ENCODE assay signal across 10 mouse cellular contexts in genomic region chr11:75736978-75737377, GRCm38 (mm10). TPM values are rescaled to one million over a fixed set of nuclear protein-coding genes. Genes with fewer than 3 reads are reported as not detected.
DNase-seq lines count a peak whose midpoint lies in the region; ATAC-seq lines count a peak whose summit lies in the region.
"Had no signal": no experiment of that assay in that cellular context is flagged by ENCODE, and none has a peak within 500 bp of the region (broad histone marks: within the 10 kb centered on the region; RNA-seq: fewer than 3 reads in every experiment).

No protein-coding gene starts in this region.

- no peak overlapping the region for H3K4me3 ChIP-seq in heart, embryonic 14.5 days (ENCODE audit: control insufficient read depth in 1 of 2, insufficient read depth in 1 of 2, low read depth in 1 of 2, low read length in 2 of 2)
- H3K4me3 ChIP-seq in embryonic facial prominence, embryonic 15.5 days (replicated peaks) = no peak overlapping the region
- no peak overlapping the region for H3K4me3 ChIP-seq in liver, embryonic 13.5 days (replicated peaks)

- H3K27me3 ChIP-seq in heart, embryonic 14.5 days (ENCODE audit: control insufficient read depth, insufficient read depth, low read length) = no peaks in the 10 kb centered on the region
- no peaks in the 10 kb centered on the region for H3K27me3 ChIP-seq in embryonic facial prominence, embryonic 15.5 days
- H3K27me3 ChIP-seq in liver, embryonic 13.5 days = no peaks in the 10 kb centered on the region

- no peak for ATAC-seq in heart, embryonic 14.5 days (ENCODE audit: insufficient number of reproducible peaks, insufficient read depth, low FRiP score, low read depth)
- ATAC-seq in embryonic facial prominence, embryonic 15.5 days (ENCODE audit: insufficient number of reproducible peaks, low FRiP score, low TSS enrichment, low read depth) = no peak
- ATAC-seq in liver, embryonic 13.5 days (ENCODE audit: low read depth) = no peak

- H3K27ac ChIP-seq in heart, embryonic 14.5 days (replicated peaks in 1 of 2; ENCODE audit: control insufficient read depth in 1 of 2, insufficient read depth in 1 of 2, low read depth in 2 of 2, low read length in 2 of 2) = peak overlapping the region in 1 of 2 experiments; percentile 41; a peak in 2 of 4 replicates
- H3K27ac ChIP-seq in embryonic facial prominence, embryonic 15.5 days (replicated peaks) = 0 out of 2 replicates have a peak overlapping the region, but pooled peaks have one; percentile 1
- H3K27ac ChIP-seq in liver, embryonic 13.5 days = no peak overlapping the region

- 54% methylated on average over 3 of the region's 3 CpGs for WGBS in heart, embryonic 14.5 days
- WGBS in embryonic facial prominence, embryonic 15.5 days = 39% methylated on average over 3 of the region's 3 CpGs
- WGBS in liver, embryonic 13.5 days (ENCODE audit: insufficient replicate concordance) = 51% methylated on average over 3 of the region's 3 CpGs

- peak overlapping the region; percentile 14; the same call in 1 of the 2 replicates for H3K9ac ChIP-seq in heart, embryonic 14.5 days (ENCODE audit: low read length)
- no peak overlapping the region for H3K9ac ChIP-seq in embryonic facial prominence, embryonic 15.5 days
- H3K9ac ChIP-seq in liver, embryonic 13.5 days = no peak overlapping the region

- no peak for DNase-seq in heart, postnatal 4 days
- peak; percentile 88 for DNase-seq in 3T3-L1 (ENCODE audit: low read depth, low spot score)
- DNase-seq in liver, embryonic 13.5 days = no peak
- no peak for DNase-seq in layer of hippocampus, adult 9-11 months
- DNase-seq in spleen, postnatal 4 days (ENCODE audit: low spot score in 2 of 2) = no peak
- no peak for DNase-seq in testis, postnatal 14 days (ENCODE audit: low spot score)
- DNase-seq: gastrocnemius, postnatal 14 days; lung, adult 18-20 months had no signal

- H3K9me3 ChIP-seq in heart, embryonic 14.5 days (ENCODE audit: control insufficient read depth, low read length) = no peaks in the 10 kb centered on the region
- H3K9me3 ChIP-seq in embryonic facial prominence, embryonic 15.5 days (replicated peaks) = no peaks in the 10 kb centered on the region
- H3K9me3 ChIP-seq in liver, embryonic 13.5 days (replicated peaks) = no peaks in the 10 kb centered on the region

- H3K4me1 ChIP-seq in heart, embryonic 14.5 days (ENCODE audit: control insufficient read depth in 2 of 2, insufficient read depth in 2 of 2, low read length in 2 of 2) = peaks cover 7 to 59% of the 10 kb centered on the region in 2 experiments
- peaks cover 68% of the 10 kb centered on the region for H3K4me1 ChIP-seq in embryonic facial prominence, embryonic 15.5 days
- peaks cover 87% of the 10 kb centered on the region for H3K4me1 ChIP-seq in liver, embryonic 13.5 days (replicated peaks)

- peaks cover 22% of the 10 kb centered on the region for H3K36me3 ChIP-seq in heart, embryonic 14.5 days (ENCODE audit: control insufficient read depth, insufficient read depth, low read length)
- no peaks in the 10 kb centered on the region for H3K36me3 ChIP-seq in embryonic facial prominence, embryonic 15.5 days
- peaks cover 35% of the 10 kb centered on the region for H3K36me3 ChIP-seq in liver, embryonic 13.5 days

- peak overlapping the region; percentile 44 for H3K4me2 ChIP-seq in heart, embryonic 14.5 days (ENCODE audit: low read length)
- no peak overlapping the region for H3K4me2 ChIP-seq in embryonic facial prominence, embryonic 15.5 days (replicated peaks)
- H3K4me2 ChIP-seq in liver, embryonic 13.5 days = 0 out of 2 replicates have a peak overlapping the region, but pooled peaks have one; percentile 10

RNA-seq across cellular contexts. Expression of gene Ywhae, which starts 4.3 kb away (rescaled TPM):
- polyA plus RNA-seq in heart, embryonic 14.5 days (2014; fragmentation: Nextera tagmentation; extraction: Ambion mirVana) = 712 and 732 TPM in 2 replicates
- total RNA-seq in heart, postnatal 4 days (2021) = 100 to 1,000 TPM; 826 to 885 TPM
- polyA plus RNA-seq in embryonic facial prominence, embryonic 15.5 days (2015; fragmentation: Nextera tagmentation; extraction: Ambion mirVana) = 742 and 749 TPM in 2 replicates
- polyA plus RNA-seq in liver, embryonic 13.5 days (2015; fragmentation: Nextera tagmentation; extraction: Ambion mirVana) = 325 and 423 TPM in 2 replicates

RNA-seq across cellular contexts. Expression of gene Crk, which starts 57.9 kb away (rescaled TPM):
- polyA plus RNA-seq in heart, embryonic 14.5 days (2014; fragmentation: Nextera tagmentation; extraction: Ambion mirVana) = 86.0 and 88.2 TPM in 2 replicates
- total RNA-seq in heart, postnatal 4 days (2021) = 100 to 1,000 TPM; 117 to 123 TPM
- polyA plus RNA-seq in embryonic facial prominence, embryonic 15.5 days (2015; fragmentation: Nextera tagmentation; extraction: Ambion mirVana) = 105 and 112 TPM in 2 replicates
- 37.1 and 41.6 TPM in 2 replicates for polyA plus RNA-seq in liver, embryonic 13.5 days (2015; fragmentation: Nextera tagmentation; extraction: Ambion mirVana)

RNA-seq across cellular contexts. Expression of gene Doc2b, which starts 58.9 kb away (rescaled TPM):
- 0.09 and 0.22 TPM in 2 replicates for polyA plus RNA-seq in heart, embryonic 14.5 days (2014; fragmentation: Nextera tagmentation; extraction: Ambion mirVana)
- under 1 TPM; 0.33 to 0.47 TPM for total RNA-seq in heart, postnatal 4 days (2021)
- polyA plus RNA-seq in embryonic facial prominence, embryonic 15.5 days (2015; fragmentation: Nextera tagmentation; extraction: Ambion mirVana) = 1.1 and 1.2 TPM in 2 replicates
- 0.05 and 0.06 TPM in 2 replicates for polyA plus RNA-seq in liver, embryonic 13.5 days (2015; fragmentation: Nextera tagmentation; extraction: Ambion mirVana)
